Mouse (Mus musculus) inflammation-experienced regulatory T-cells, adult 6 months (primary cell): ENCODE data around the gene Hapln4. TPM values are rescaled to one million over a fixed set of nuclear protein-coding genes. Genes with fewer than 3 reads are reported as not detected.

Experiments used
- ATAC-seq: one replicate; pipeline ENCODE4 v1.8.0; 2017
- polyA plus RNA-seq, 3 experiments: library from polyadenylated mRNA; unstranded; fragments of 100-300 nt; shearing (Covaris generic); gene quantifications; one replicate each; pipeline ENCODE4 v1.2.1; 2017

Gene Hapln4
- polyA plus RNA-seq, 3 experiments from 2014 or later = not detected

DNA sequence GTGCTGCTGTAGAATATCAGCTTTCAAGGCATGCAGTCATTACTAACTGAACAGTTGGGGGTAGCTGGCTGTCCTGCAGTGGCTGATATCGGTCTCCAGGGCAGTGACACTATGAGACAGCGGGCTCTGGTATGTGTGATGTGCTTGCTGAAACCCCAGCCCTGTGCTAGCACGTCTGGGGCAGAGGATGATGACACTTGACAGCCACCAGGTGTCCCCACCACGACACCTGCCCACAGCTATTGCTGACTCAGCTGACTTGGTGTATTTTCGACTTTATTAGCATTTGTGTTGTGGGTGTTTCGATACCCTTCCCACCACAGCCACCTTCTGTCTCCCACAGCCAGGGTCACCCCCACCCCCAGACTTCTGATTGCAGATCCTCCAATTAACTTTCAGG, 21.2 kb downstream of the Hapln4 start:
- ATAC-seq = peak; percentile 82

DNA sequence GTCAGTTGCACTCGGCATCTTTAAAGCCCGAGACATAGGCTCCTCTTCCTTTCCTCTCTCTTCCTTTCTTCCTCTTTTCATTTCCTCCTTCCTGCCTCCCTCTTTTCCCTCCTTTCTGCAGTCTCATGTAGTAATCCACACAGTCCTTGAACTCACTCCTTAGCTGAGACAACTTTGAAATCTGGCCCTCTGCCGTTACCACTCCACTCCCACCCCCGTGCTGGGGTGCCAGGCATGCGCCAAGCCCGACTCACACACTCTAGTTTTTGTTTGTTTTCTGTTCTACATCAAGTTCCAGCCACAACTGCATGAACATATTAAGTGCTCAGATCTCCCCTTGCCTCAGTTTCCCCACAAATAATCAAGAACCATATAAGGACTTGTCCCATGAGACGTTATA, 21.7 kb downstream of the Hapln4 start:
- no peak for ATAC-seq

DNA sequence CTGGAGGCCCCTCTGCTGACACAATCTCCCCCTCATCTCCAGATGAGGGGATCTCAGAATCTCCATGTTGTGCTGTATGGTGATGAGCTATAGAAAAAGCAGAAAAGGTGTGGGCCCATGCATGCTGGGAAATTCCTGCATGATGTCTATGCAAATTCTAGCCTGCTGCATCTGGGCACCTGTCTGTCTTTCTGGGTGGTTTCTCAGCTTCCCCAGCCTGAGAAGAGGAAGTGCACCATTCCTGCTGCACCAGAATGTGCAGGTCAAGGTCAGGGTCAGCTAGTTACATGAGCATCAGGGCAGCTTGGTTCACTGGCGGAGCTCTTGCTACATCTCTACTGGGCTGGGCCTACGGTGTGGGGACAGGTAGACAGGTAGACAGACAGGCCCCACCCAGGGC, 27.2 kb downstream of the Hapln4 start:
- no peak for ATAC-seq

DNA sequence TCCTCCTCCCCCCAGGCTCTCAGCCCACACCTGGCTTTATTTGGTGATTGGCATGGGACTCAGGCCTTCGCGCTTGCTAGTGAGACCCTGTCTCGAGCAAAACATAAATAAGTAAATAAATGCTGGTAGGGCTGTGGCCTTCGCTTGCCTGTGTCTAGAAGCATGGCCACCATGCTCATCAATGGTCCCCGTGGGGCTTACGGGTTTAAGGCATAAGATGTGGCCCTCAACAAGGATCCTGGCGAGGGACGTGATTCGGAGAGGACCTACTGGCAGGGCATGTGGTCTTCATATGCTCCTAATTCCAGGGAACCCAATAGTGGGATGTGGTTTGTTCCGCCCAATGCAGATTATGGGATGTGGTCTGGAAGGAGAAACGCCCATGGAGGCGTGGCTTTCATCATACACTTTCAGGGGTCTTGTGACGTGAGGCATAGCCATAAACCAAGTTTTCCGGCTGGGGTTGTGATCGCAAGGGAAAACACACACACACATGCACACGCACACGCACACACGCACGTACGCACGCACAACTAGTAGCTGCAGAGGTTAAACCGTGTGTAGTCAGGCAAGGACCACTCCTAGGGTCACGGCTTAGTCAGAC, 28.0 kb downstream of the Hapln4 start:
- no peak for ATAC-seq

DNA sequence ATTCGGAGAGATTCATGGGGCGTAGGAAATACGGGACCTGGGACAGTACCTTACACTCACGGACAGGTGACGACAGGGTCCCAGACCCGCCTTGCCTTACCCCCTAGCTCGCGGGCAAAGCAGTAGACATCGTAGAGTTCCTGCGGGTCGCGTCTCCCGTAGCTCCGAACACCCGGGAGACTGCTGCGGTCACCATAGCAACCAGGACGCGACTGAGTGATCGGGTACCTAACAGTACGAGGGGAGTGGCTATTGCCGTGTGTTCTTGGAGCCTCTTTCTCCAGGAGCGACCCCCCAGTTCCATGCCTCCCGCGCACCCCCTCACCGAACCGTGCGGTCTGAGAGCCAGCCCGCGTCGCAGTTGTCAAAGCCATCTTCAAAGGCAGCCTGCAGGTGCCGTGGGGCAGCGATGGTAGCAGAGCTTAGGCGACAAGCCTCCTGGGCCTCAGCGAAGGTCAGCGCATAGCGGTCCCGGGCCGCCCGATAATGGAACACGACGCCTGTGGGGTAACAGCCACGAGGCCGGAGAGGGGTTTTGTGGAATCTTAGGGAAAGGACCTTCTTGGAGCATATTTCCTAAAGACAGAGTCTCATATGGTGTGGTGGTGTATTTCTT, 29.3 kb downstream of the Hapln4 start:
- ATAC-seq = no peak

DNA sequence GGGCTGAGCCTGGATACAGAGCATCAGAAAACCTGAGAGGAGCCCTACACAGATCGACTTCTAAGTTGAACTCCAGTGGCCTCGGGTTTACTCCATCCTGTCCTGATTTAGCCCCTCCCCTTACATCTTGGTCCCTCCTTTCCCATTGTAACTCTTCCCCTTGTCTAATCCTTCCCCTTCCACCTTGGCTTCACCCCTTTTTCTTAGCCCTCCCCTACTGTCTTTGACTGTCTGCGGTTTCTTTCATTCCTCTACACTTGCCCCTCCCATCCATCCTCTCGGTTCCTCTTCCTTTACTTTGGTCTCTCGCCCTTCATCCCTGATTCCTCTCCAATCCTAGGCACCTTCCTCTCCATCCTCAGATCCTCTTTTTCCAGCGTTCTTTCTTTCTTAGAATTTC, 31.2 kb downstream of the Hapln4 start:
- ATAC-seq = no peak

DNA sequence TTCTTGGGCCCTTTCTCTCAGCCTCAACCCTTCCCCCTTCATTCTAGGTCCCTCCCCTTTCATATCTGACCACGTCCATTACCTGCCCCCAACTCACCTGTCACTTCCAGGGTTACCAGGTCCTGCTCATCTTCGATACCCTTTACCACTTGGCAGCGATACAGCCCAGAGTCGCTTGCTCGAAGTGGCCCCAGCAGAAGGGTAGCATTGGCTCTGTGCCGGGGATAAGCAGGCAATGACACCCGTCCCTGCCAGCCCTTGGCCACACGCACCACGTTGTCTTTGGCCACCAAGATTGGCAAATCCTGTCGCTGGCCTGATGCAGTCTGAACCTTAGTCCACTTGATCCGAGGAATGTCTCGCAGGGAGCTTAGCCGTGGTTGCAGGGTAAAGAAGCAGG, 31.6 kb downstream of the Hapln4 start:
- ATAC-seq = no peak

DNA sequence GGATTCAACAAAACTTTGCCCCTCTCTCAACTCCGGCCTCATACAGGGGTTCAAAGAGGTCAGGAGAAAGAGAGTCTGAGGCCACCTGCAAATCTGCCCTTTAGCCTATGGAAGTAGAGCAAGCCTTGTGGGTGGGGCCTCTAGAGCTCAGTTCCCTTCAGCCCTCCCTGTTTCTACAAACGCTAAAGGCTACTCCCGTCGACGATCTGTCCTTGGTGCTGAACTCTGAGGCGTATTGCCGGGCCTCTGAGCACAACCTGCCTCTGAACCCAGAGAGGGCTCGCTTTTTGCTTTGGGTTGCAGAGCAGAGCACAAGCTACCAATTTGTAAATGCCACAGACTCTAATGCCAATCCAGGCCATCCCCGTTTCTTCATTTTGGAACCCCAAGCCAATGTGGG, 34.4 kb downstream of the Hapln4 start:
- no peak for ATAC-seq

DNA sequence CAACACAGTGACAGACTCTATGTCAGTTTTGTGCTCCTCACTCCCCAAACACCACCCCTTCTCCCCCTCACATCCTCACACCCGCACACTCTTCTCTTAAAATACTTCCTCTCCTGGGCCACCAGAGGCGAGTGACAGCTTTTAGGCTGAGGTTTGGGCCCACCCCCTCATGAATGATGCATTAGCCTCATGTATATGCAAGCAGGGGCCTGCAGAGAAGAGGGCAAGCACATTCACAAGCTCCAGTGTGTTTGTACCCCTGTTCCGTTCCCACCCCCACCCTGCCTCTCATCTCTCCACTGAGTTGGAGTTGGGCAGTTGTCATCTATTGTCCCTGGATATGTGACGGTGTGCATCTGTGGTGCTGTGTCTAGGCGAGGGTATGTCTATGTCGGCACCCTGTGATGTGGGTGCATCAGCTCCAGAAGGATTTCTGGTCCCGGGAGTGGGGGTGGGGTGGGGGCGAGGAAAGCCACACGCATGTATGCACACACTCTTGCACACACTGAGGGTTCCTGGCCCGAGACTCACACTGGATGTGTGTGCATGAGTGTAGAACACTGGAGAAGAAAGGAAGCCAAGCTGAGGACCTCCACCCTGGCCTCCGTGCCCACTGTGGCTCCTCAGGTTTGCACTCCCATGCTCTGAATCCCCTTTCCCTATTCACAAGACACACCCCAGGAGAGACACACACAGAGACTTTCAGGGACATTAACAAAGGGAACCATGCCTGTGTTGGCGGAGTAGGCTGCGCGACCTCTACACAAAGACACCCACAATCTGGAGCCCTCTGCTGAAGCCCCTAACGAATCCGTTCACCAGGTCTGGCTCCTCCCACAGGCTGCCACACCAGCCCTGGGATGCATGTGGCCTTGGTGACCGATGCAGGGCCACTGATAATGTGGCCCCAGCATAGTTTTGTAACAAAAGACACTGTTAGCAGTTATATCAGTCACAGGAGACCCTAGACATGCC, 35.8 kb downstream of the Hapln4 start:
- no peak for ATAC-seq

DNA sequence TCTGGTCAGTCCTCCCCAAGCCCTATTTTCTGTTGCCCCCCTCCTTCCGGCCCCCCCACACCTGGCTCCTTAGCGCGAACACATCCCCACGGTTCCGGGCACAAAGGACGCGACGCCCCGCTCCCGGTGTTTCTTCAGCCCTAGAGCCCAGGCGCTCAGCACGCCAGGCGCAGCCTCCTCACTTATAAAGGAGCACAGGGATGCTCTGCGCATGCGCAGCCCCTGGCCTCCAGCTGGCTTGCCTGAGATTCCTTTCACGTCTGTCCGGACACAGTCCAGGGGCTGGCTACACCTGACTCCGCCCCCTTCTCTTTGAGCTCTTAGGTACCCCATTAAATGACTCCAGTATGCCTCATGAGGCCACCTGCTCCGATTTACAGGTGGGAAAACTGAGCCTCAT, 37.4 kb downstream of the Hapln4 start, which contains the start of gene Ncan:
TSS of gene Ncan (minus strand) at position 207 of the 400 bp plus-strand sequence.
- ATAC-seq = no peak

DNA sequence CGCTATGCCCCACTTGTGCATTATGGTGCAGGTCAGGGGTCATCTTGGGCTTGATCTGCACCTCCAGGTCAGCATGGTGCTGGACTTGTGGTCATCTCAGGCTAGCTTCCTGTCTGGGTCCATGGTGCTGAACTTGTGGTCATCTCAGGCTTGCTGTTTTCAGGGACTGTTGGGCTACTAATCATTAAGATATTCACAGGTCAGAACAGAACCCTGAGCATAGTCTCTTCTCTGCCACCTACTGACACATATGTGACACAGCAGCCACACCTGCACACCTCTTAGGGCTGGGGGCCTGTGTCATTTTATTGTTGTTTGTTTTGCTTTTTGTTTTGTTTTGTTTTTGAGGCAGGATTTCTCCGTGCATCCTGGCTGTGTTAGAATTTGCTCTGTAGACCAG, 39.6 kb downstream of the Hapln4 start:
- ATAC-seq = no peak

DNA sequence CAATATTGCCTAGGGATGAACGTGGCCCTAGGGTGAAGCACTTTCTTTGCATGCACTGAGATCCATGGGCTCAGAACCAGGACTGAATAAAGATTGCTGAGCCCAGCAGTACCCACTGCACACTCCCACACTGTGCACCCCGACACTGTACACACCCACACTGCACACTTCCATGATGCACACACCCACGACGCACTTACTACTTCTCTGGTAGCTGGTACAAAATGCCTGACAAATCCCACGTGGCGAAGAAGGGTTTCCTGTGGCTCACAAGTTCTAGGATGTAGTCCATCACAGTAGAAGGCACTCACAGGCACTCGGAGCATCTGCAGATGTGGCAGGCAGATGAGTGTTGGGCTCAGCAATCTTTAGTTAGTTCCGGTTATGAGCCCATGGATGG, 41.7 kb downstream of the Hapln4 start:
- ATAC-seq = no peak

DNA sequence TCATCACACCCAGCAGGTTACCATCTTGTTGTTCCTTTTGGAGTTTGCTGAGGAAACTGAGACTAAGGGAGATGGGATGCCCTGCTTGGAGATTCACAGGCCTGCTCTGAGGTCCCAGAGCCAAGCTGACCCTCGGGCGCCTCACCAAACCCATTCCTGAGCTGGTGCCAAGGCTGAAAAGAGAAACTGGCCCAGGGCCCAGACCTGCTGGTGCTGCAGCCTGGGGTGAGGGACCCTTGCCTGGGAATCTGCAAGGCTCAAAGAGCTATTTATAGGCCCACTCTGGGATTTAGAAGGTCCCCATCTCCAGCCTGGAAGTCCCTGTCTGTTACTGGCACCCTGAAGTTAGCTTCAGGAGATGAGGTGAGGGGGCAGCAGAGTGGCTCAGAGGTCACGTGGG, 45.2 kb downstream of the Hapln4 start:
- no peak for ATAC-seq

DNA sequence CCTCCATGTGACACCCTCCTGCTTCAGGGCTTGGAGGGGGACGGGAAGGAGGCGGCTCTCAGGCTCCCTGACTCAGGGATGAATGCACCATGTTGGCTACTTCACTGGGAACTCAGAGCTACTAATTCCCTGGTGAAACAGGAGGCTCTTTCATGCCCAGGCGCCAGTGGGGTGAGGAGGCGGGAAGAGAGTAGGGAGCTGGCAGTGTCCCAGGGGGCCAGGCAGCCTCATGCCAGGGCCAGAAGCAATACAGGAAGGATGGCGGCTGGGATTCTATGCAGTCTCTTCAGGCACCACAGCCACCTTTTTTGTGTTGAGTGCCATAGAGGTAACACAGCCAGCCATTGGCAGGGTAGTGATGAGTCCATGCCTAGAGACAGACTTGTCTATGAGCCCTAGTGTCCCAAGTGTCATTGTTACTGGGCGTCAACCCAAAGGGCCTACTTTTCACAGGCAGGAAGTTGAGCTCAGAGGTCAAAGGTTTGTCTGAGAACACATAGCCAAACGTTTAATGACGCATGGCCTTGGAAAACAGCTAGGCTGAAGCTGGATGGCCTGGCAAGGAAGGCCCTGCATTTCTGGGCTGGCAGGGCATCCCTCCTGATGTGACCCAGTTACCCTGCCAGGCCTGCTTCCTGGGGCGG, 46.2 kb downstream of the Hapln4 start:
- ATAC-seq = no peak

DNA sequence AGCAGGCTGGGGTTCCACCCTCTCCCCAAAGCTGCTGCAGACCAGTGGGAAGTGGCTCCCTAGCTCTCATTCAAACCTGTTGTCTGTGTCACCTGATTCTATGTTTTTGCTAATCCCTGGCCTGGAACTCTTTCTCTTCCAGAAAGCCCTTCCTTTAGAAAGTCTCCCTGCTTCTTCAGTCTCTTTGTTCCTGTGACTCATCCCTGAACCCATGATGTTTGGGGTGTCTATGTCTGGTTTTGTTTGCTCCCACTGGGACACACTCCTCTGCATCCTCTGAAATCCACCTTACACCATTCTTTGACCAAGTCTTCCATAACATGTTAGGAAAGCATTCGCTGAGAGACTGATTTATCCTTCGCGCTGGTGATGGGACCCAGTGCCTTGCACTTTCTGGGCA, 46.8 kb downstream of the Hapln4 start:
- ATAC-seq = no peak

DNA sequence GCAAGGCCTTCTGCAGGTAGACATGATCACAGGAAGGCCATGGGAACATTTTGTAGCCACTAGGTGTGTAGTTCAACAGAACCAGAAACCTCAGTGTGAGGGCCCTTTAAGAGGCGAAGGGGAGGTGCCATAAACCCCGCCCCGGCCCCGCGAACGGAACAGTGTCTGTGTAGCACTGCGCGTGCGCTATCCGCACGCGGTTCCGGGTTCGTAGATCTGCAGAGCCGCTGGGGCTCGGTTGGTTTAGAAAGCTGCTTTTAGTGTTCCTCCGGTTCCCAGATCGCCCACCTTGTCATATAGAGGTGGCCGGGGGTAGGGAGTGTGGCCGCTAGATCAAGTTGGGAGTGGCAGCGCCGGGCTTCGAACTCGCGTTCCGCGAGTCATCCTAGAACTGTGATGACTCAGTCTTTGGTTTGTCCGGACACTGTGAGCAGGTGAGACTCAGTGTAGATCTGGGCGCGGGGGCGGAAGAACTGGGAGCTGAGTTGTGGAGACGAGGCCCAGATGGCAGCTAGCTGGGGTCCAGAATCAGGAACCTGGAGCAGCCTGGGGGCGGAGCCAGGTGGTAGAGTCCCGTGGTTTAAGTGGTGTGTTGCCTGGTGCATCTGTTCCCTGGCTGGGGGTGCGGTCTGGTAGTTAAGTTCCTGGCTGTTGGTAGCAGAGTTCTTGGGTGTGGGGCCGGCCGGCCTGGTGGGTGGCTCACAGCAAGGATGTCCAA, 48.1 kb downstream of the Hapln4 start, which contains the start of gene Nr2c2ap:
TSS of gene Nr2c2ap (plus strand) at position 168 of the 718 bp plus-strand sequence.
- ATAC-seq = peak; percentile 94

DNA sequence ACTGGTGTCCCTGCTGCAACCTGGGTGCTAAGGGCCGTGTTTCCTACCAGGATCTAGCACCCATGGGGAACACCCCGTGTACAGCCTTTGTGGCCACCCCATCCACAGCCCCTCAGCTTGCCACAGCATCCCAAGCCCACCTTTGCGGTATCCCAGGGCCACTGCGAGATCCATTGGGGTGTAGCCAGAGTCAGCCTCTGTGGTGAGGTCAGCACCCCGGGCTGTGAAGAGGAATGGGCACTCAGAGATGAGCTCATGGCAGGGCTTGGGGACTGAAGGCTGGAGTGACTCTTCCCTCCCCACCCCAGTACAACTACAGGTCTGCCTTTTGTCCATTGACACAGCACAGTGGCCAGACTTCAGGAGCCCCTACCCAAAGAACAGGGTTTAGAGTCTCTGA, 50.8 kb downstream of the Hapln4 start:
- ATAC-seq = no peak

DNA sequence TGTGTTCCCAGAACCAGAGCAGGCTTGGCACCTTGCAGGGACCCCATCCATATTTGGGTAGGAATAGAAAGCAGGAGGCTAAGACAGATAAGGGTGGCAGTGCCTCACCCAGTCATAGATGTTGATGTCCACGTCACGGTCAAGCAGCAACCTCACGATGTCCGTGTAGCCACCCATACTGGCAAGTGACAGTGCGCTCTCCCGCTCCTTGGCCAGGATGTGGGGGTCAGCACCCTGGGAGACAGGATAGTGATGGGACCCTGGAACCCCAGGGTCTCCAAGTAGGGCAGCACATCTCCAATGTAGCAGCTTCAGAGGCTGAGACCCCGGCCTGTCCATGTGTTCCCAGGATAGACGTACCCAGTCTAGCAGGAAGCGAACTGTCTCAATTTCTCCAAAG, 51.7 kb downstream of the Hapln4 start:
- no peak for ATAC-seq

DNA sequence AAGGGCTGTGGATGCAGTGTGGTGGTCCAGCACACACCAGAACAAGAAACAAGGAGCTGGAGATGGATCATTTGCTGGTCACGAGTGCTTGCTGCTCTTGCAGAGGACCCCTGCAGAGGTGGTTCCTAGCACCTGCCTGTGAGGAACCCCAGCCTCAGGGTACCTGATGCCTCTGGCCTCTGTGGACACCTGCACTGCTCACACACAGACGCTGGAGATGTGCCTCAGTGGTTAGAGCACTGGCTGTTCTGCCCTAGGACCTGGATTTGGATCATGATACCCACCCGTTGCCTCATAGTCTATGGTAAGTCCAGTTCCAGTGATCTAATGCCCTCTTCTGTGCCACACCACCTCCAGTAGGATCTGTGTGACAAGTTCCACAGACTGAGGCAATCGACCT, 53.3 kb downstream of the Hapln4 start:
- ATAC-seq = no peak

DNA sequence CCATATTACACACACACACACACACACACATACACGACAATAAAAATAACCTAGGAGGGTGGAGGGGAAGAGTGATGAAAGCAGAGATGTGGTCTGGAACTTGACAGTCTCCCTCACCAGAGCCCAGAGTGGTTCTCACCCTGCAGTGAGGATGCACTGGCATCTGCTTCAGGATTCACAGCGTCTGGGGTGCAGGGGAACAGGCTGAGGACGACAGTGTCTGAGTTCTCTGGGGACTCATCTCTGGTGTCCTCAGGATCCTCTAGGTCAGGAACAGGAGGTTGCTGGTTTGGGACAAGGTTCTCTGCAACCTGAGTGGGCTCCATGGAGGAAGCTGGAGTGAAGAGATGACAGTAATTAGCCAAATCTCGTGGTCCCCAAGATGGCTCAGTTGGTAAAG, 54.6 kb downstream of the Hapln4 start:
- ATAC-seq = no peak

DNA sequence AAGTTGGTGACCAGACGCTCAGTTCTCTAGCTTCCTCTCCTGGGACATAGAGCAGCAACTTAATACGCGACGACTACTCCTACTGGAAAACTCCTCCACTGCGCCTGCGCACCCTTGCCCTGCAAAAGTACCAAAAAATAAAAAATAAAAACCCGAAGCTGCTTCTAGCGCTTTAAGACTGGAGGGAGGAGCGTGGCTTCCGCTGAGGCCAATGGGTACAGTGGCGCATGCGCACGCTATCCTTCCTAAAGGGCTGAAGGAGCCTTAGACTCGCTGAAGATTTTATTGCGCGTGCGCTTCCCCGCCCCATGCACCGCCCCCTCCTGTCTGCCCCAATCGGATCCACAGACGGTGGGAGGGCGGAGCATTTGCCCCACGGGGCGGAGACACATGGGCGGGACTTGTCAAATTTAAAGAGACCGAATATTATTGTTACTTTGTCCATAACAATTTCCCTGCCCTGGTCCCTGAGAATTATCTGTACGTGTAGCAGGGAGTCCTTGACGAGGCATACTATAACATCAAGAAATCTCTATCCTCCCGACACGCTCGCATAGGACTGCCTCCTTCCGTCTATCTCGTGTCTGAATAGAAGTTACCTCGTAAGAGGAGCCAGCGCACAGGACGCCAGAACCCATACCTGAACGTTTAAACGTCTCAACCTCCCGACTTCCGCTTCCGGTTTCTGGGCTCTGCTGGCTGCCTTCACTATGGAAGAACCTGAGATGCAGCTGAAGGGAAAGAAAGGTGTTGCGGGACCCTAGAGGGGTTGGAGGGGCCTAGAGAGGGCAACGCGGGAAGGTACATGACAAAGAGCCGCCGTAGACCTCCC, 56.0 kb downstream of the Hapln4 start, which contains the start of the genes Rfxank, Borcs8 and Mef2b:
TSS of gene Rfxank (minus strand) at position 129 of the 832 bp plus-strand sequence.
TSS of gene Borcs8 (plus strand) at position 474 of the 832 bp plus-strand sequence.
TSS of gene Mef2b (plus strand) at position 686 of the 832 bp plus-strand sequence.
- peak; percentile 89 for ATAC-seq
